Mouse (Mus musculus): Measurements from ENCODE around the gene Camk1g.

DNA sequence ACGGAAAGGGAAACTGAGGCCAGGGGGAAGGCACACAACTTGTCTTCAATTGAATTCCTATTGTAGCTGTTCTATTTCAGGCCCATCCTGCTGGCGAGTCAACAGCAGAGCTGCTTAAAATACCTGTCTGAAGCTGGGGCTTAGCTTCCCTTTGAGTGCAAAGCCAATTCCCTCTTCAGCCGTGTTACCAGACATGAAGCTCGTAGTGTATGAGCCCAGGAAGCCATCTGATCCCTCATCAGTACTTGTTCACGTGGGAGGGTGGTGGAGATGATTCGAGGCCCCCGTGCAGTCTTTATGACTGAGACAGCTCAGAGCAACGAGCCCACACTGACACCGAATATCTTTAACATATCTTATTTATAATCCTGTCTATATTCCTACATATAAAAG is 53.7 kb downstream of the Camk1g start:
- TF ChIP-seq CTCF (IDR thresholded peaks at IDR 0.05; ENCODE audit: low read depth) = no peak
- no peak for TF ChIP-seq EP300 (optimal IDR thresholded peaks at IDR 0.05)

All from stomach, postnatal 0 days (tissue).